Mouse (Mus musculus) Muller cell, postnatal 12 days (primary cell): ENCODE results near the gene Olfr433.
"Not testable (repeated sequence)": the region's sequence is repeated elsewhere in the genome, so short reads cannot be mapped to it uniquely, and the experiment has no call there.

Source experiments
- DNase-seq: peaks from one replicate; pipeline ENCODE4 v3.0.0-alpha.2; 2015; ENCODE audit errors: inconsistent ontology term

Olfr433 gene

GRCm38 (mm10) chr1:174040523-174041177 lies at the start of gene Olfr433:
Gene Olfr433 (plus strand): TSS chr1:174040705.
- DNase-seq, result peak; percentile 67

- no peak for DNase-seq
These were observed 45.5 kb upstream of the Olfr433 start for GRCm38 (mm10) chr1:173995003-173995402.

GRCm38 (mm10) chr1:174004352-174005109 lies 36.0 kb upstream of the Olfr433 start:
- DNase-seq, result not testable (repeated sequence)

- not testable (repeated sequence) for DNase-seq
These were observed 33.5 kb upstream of the Olfr433 start for GRCm38 (mm10) chr1:174007050-174007449.

- no peak for DNase-seq
These were observed 8.8 kb upstream of the Olfr433 start, which contains the start of gene Ifi205 for GRCm38 (mm10) chr1:174031698-174032097. Gene Ifi205 (minus strand): TSS chr1:174031810.

GRCm38 (mm10) chr1:174035841-174036240 lies 4.7 kb upstream of the Olfr433 start:
- DNase-seq, result peak; percentile 22

GRCm38 (mm10) chr1:174038480-174038879 lies 2.0 kb upstream of the Olfr433 start:
- DNase-seq, result no peak

GRCm38 (mm10) chr1:174042091-174042884 lies 1.8 kb downstream of the Olfr433 start:
- not testable (repeated sequence) for DNase-seq

GRCm38 (mm10) chr1:174044431-174044830 lies 3.9 kb downstream of the Olfr433 start:
- no peak for DNase-seq

GRCm38 (mm10) chr1:174048227-174048626 lies 7.7 kb downstream of the Olfr433 start:
- not testable (repeated sequence) for DNase-seq

GRCm38 (mm10) chr1:174048893-174049292 lies 8.4 kb downstream of the Olfr433 start, which contains the start of gene Olfr432:
Gene Olfr432 (plus strand): TSS chr1:174049205.
- DNase-seq, result no peak

- DNase-seq, result not testable (repeated sequence)
These were observed 8.9 kb downstream of the Olfr433 start for GRCm38 (mm10) chr1:174049357-174049756.

GRCm38 (mm10) chr1:174050532-174050931 lies 10.0 kb downstream of the Olfr433 start:
- no peak for DNase-seq

GRCm38 (mm10) chr1:174051515-174051914 lies 11.0 kb downstream of the Olfr433 start:
- DNase-seq, result no peak

- DNase-seq, result no peak
These were observed 11.5 kb downstream of the Olfr433 start for GRCm38 (mm10) chr1:174051931-174052536.

GRCm38 (mm10) chr1:174052981-174053380 lies 12.5 kb downstream of the Olfr433 start:
- peak; percentile 51 for DNase-seq

- DNase-seq, result no peak
These were observed 14.7 kb downstream of the Olfr433 start for GRCm38 (mm10) chr1:174055248-174055647.

- no peak for DNase-seq
These were observed 25.8 kb downstream of the Olfr433 start, which contains the start of gene Olfr430 for GRCm38 (mm10) chr1:174066305-174066704. Gene Olfr430 (plus strand): TSS chr1:174066605.

GRCm38 (mm10) chr1:174084031-174084430 lies 43.5 kb downstream of the Olfr433 start, which contains the start of gene Olfr429:
Gene Olfr429 (plus strand): TSS chr1:174084331.
- no peak for DNase-seq
